Mouse (Mus musculus): ENCODE measurements around the gene Tspan5.
A peak's percentile ranks its signal among the peaks of the same experiment; 100 is the strongest.

Tspan5 gene

GRCm38 (mm10) chr3:138770650-138771331 lies 28.8 kb downstream of the Tspan5 start:
- ATAC-seq (ENCODE audit: low TSS enrichment) = peak; percentile 67

DNA sequence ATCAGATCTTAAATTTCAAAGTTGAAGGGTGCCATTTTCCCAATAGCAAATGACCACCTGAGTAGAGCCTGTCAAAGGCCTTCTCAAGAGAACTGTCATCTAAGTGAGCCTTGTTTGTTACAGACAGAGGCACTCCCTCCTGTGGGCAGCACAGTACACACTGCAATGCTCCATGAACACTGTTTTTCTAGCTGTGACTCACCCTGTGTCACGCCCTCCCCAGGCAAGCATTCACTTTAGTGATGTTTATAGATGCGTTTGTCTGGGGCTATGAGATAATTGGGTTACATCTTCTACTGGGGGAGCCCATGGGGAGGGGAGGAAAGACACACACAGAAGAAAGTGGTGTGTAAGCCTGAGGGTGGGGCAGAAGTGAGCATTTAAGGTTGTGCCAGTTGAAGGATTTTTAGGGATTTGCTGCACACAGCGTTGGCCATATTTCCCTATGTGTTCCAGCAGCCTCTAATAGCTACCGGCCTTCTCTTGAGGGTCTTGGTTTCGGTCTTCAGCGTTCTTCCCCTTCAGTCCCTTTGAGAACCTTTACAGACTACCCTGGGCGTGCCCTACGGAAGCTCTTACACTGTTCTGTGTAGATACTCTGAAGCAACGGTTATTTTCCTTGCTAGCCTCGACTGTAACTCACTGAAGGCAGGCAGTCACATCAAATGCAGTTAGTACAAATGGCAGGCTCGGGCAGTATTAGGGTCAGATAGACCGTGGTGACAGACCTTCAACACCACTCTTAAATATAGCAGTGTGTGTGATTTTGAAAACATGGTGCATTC lies 29.7 kb downstream of the Tspan5 start:
- peak; percentile 15; the same call in 1 of the 2 replicates for ATAC-seq (ENCODE audit: low TSS enrichment)

DNA sequence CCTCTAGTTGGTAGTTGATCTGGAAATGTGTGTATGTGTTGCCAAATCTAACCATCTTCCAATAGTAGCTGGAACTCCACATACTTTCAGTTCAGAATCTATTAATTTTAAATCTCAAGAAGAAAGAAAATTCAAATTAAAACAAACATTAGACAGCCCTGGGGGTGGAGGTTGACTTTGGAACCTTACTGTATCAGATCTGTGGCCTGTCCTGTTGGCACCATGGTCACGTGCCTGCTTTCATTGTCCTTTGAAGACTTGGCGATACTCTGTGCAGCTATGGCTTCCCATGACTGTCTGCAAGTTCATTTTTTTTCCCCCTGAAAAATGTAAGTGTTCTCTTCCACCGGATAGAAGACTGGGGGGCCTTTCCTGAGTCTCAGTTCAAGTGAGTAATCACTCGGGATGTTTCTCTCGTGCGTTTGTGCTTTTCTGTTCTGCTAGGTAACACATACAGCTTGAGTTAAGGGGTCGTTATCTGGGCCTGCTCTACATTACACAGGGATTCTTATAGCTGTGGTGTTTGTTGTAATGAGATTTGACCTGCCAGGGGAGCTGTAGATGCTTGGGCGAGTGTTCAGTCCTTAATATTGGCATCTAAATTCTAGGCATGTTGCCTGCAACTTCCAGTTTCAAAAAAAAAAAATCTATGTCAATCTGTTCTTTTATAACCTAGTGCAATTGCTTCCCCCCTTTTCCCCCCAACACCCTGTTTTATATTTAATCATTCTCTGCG lies 32.0 kb downstream of the Tspan5 start:
- ATAC-seq (ENCODE audit: low TSS enrichment) = no peak

GRCm38 (mm10) chr3:138774607-138774943 lies 32.6 kb downstream of the Tspan5 start:
- no peak for ATAC-seq (ENCODE audit: low TSS enrichment)

DNA sequence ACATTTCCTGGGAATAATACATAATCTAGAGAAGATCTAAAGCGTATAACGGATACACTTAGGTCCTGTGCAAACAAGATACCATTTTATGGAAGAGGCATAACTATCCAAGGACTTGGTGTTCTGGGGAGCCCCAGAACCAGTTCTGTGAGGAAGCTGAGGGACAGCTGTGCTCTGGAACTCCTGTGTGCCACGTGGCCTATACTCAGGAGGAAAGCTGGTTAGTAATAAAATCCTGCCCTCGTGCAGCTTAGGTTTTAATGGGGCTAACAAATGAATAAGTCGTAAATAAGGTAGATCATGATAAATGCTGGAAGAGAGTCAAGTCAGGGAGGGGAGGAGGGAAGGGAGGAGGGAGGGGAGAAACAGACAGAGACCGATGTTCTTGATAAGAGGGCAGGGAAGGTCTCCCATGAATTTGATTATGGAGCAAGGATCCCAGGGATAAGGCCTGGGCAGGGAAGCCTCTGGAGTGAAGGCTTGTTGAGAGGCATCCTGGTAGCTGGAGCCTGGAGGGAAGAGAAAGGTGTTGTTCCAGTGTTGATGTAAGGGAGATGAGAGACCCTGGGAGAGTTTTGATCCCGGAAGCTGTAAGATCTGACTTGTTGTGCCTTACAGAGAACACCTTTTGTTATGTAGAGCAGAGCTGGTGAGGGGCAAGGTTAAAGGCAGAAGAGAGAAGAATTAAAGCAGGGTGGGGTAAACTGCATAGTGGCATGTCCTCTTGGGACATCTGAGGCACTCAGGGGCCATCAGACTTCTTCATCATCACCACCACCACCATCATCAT lies 34.1 kb downstream of the Tspan5 start:
- ATAC-seq (ENCODE audit: low TSS enrichment) = no peak

- no peak for ATAC-seq (ENCODE audit: low TSS enrichment)
These were observed 39.5 kb downstream of the Tspan5 start for GRCm38 (mm10) chr3:138781492-138781891.

DNA sequence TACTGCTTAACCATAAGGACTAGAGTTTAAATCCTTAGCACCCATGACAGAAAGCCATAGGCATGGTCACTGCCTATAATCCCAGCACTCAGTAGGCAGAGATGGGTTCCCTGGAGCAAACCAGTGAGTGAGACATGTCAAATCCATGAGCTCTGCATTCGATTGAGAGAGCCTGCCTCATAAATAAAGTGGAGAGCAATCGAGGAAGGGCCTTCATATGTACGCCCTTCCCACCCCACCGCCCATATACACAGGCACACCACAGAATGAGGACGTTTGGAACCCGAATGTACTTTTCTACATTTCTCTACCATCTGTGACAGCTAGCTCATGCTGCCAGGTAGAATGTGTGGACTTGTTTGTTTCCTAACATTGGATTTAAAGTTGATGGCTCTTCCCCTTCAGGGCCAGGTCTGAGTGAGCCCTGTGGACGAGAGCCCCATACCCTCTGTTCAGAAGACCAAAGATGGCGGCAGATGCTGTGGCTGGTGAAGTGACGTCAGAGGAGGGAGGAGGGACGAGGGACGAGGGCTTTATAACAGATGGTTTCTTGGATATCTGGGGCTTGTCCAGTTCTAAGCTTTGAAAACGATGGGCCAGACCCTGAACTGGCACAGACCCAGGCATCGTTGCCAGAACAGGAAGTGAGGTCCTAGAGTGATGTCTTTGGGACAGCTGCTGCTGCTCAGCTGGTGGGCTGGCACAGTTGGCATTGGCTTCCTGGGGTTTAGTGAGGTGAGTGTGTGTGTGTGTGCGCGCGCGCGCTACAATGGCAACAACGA lies 42.1 kb downstream of the Tspan5 start:
- no peak for ATAC-seq (ENCODE audit: low TSS enrichment)

GRCm38 (mm10) chr3:138784641-138785025 lies 42.6 kb downstream of the Tspan5 start:
- no peak for ATAC-seq (ENCODE audit: low TSS enrichment)

- ATAC-seq (ENCODE audit: low TSS enrichment) = 0 out of 2 replicates have a peak, but pooled peaks have one; percentile 8
These were observed 45.9 kb downstream of the Tspan5 start for GRCm38 (mm10) chr3:138787758-138788488.

- no peak for ATAC-seq (ENCODE audit: low TSS enrichment)
These were observed 46.5 kb downstream of the Tspan5 start for GRCm38 (mm10) chr3:138788489-138788850.

GRCm38 (mm10) chr3:138789275-138789674 lies 47.3 kb downstream of the Tspan5 start:
- no peak for ATAC-seq (ENCODE audit: low TSS enrichment)

DNA sequence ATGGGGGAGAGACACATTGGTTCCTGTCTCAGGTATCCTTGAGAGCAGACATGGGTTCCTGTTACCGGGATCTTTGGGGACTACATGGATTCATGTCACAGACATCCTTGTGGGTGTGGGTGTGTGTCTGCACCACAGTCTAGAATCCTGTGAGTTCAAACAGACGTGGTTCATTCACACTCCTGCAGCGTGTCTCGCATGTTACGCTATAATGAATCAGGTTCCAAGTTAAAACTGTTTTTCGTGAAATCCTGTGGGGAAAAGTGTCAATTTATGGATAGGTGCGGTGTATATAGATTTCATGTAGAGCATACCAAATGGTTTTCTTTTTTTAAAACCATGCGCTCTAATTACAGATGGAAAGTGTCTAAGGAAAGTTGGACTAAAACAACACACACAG lies 52.5 kb downstream of the Tspan5 start:
- ATAC-seq (ENCODE audit: low TSS enrichment) = peak; percentile 47

GRCm38 (mm10) chr3:138795951-138796350 lies 54.0 kb downstream of the Tspan5 start:
- peak; percentile 60 for ATAC-seq (ENCODE audit: low TSS enrichment)

GRCm38 (mm10) chr3:138796583-138796982 lies 54.6 kb downstream of the Tspan5 start:
- ATAC-seq (ENCODE audit: low TSS enrichment) = no peak

DNA sequence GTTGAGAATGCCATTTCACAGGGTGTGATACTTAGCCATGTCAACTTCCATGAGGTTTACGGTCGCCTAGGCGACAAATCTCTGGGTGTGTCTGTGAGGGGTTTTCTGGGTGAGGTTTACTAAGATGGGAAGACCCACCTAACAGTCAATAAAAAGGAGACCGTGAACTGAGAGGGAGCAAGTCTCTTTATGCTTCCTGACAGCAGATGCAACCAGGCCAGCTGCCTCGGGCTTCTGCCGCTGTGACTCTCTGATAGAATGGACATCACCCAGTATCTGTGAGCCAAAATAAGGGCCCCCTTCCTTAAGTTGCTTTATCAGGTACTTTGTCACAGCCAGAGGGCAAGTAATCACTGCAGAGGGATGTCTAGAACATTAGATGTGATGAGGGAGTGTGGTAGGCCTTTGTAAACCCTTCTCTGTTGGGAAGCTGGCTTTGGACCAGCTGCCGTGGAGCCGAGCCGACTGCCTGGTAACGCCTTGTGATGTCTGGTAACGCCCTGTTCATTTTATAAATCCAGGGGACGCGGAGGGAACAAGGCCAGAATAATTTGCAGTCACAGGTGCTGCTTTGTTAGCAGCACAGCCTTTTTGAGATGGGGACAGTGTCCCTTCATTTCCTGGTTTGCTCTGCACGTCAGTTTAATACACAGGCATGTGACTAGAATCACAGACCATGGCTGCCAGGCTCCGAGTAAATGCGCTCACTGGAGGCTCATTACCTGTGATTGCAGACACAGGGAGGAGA lies 58.8 kb downstream of the Tspan5 start:
- no peak for ATAC-seq (ENCODE audit: low TSS enrichment)

DNA sequence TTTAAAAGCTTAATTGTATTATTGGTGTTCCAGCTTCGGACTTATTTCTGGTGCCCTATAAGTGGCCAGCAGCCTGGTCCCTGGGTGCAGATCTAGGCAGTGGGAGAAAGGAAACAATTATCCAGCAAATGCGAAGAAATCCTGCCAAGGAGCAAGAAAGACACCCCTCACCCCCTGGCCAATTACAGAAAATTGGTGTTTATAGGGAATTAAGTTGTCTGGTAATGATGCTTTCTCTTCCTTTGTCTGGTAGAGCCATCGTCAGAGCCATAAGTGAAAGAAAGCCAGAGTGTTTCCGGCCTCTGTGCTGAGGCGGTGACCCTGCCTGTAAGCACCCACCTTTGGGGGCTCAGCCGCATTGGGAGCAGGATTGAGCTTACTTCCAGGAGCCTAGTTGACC lies 59.7 kb downstream of the Tspan5 start:
- no peak for ATAC-seq (ENCODE audit: low TSS enrichment)

GRCm38 (mm10) chr3:138802722-138803443 lies 60.9 kb downstream of the Tspan5 start:
- ATAC-seq (ENCODE audit: low TSS enrichment) = peak; percentile 35

DNA sequence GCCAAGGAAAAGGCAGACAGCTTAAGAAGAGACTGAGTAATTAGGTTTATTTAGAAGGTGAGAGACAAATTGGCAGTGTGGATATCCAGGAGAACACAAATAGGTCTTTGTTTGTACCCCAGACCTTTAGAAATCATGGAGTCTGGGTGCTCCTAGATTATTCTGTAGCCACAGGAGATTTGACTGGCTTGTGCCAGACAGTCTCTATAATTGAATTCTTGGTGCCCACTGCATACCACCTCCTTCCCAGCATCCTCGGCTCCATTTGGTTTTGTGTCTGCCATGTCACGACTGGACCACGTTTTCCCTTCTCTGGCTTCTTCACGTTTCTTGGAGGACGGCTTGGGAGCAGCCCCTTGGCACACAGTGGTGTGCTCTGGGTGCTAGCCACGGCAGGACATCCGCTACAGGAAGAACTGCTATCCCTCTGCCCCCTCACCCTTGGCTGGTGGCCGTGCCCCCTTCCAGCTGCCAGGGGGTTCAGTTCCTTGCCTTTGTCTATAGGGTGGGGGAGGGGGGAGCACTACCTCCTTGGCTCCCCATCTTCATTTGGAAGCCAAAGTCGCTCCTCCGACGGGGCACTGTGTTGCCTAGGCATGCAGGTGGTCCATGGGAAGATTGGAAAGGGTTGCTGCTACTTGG lies 61.6 kb downstream of the Tspan5 start:
- no peak for ATAC-seq (ENCODE audit: low TSS enrichment)
